Mouse (Mus musculus): ENCODE data around the gene Chrna7. TPM values are rescaled to one million over a fixed set of nuclear protein-coding genes. Genes with fewer than 3 reads are reported as not detected.

Chrna7 gene
- polyA plus RNA-seq (2015; fragmentation: Nextera tagmentation; extraction: Ambion mirVana) = 0.35 and 1.3 TPM in 2 replicates

- peak within 1 kb of the TSS; percentile 99 for H3K4me2 ChIP-seq
- H3K27me3 ChIP-seq = peaks cover 10% of the 10 kb centered on the region
- no peak within 1 kb of the TSS for H3K27ac ChIP-seq
- peak; percentile 89 for ATAC-seq (replicated peaks; ENCODE audit: insufficient number of reproducible peaks, insufficient read depth, low FRiP score, low read depth)
- no peaks in the 10 kb centered on the region for H3K36me3 ChIP-seq
- WGBS = under 1% methylated on average over 73 of the region's 73 CpGs
- no peaks in the 10 kb centered on the region for H3K9me3 ChIP-seq (replicated peaks)
- H3K9ac ChIP-seq = peak within 1 kb of the TSS; percentile 51
- peaks cover 7% of the 10 kb centered on the region; the same call in 1 of the 2 replicates for H3K4me1 ChIP-seq (replicated peaks)
- peak within 1 kb of the TSS; percentile 64 for H3K4me3 ChIP-seq
These were observed at the start of gene Chrna7 for GRCm38 (mm10) chr7:63212084-63212723. Gene Chrna7 (minus strand): TSS chr7:63212569.

GRCm38 (mm10) chr7:63249404-63249803 is 37.0 kb upstream of the Chrna7 start:
- Histone ChIP-seq H3K9ac (no peak overlapping the region), H3K36me3 (no peaks in the 10 kb centered on the region), H3K27me3 (no peaks in the 10 kb centered on the region), H3K27ac (no peak overlapping the region), H3K4me2 (no peak overlapping the region), H3K9me3 (replicated peaks) (no peaks in the 10 kb centered on the region), H3K4me3 (no peak overlapping the region), H3K4me1 (replicated peaks) (no peaks in the 10 kb centered on the region)
- ATAC-seq (replicated peaks; ENCODE audit: insufficient number of reproducible peaks, insufficient read depth, low FRiP score, low read depth) = no peak
- whole genome bisulfite sequencing = 57% methylated on average over 2 of the region's 2 CpGs

- Histone ChIP-seq H3K9ac (no peak overlapping the region), H3K27me3 (no peaks in the 10 kb centered on the region)
- no peak for ATAC-seq (replicated peaks; ENCODE audit: insufficient number of reproducible peaks, insufficient read depth, low FRiP score, low read depth)
These were observed 25.6 kb upstream of the Chrna7 start for GRCm38 (mm10) chr7:63237852-63238516.

GRCm38 (mm10) chr7:63225066-63225780 is 12.9 kb upstream of the Chrna7 start:
- 47% methylated on average over 7 of the region's 7 CpGs for WGBS
- Histone ChIP-seq H3K9me3 (replicated peaks) (no peaks in the 10 kb centered on the region), H3K4me1 (replicated peaks) (no peaks in the 10 kb centered on the region), H3K27ac (no peak overlapping the region), H3K4me2 (no peak overlapping the region), H3K4me3 (no peak overlapping the region), H3K9ac (no peak overlapping the region), H3K36me3 (no peaks in the 10 kb centered on the region), H3K27me3 (no peaks in the 10 kb centered on the region)
- ATAC-seq (replicated peaks; ENCODE audit: insufficient number of reproducible peaks, insufficient read depth, low FRiP score, low read depth) = no peak

More at GRCm38 (mm10) chr7:63237852-63238516, 25.6 kb upstream of the Chrna7 start:
- no peak overlapping the region for H3K27ac ChIP-seq
- no peak overlapping the region for H3K4me2 ChIP-seq
- no peaks in the 10 kb centered on the region for H3K36me3 ChIP-seq
- no peak overlapping the region for H3K4me3 ChIP-seq
- WGBS = 61% methylated on average over 3 of the region's 3 CpGs
- H3K9me3 ChIP-seq (replicated peaks) = no peaks in the 10 kb centered on the region
- no peaks in the 10 kb centered on the region for H3K4me1 ChIP-seq (replicated peaks)

- Histone ChIP-seq H3K36me3 (no peaks in the 10 kb centered on the region), H3K27ac (no peak overlapping the region), H3K9me3 (replicated peaks) (no peaks in the 10 kb centered on the region), H3K4me2 (peak overlapping the region; percentile 99), H3K4me1 (replicated peaks) (peaks cover 7% of the 10 kb centered on the region; the same call in 1 of the 2 replicates), H3K4me3 (peak overlapping the region; percentile 64), H3K27me3 (peaks cover 10% of the 10 kb centered on the region), H3K9ac (peak overlapping the region; percentile 51)
- no peak for ATAC-seq (replicated peaks; ENCODE audit: insufficient number of reproducible peaks, insufficient read depth, low FRiP score, low read depth)
- WGBS = 3% methylated on average over 13 of the region's 13 CpGs
These were observed 707 bp downstream of the Chrna7 start for GRCm38 (mm10) chr7:63211641-63212083.

GRCm38 (mm10) chr7:63209501-63209900 is 2.9 kb downstream of the Chrna7 start:
- H3K36me3 ChIP-seq = no peaks in the 10 kb centered on the region
- 16% methylated on average over 4 of the region's 4 CpGs for WGBS
- no peak overlapping the region for H3K9ac ChIP-seq
- H3K4me2 ChIP-seq = no peak overlapping the region
- no peak overlapping the region for H3K27ac ChIP-seq
- peaks cover 7% of the 10 kb centered on the region; the same call in 1 of the 2 replicates for H3K4me1 ChIP-seq (replicated peaks)
- no peak overlapping the region for H3K4me3 ChIP-seq
- no peak for ATAC-seq (replicated peaks; ENCODE audit: insufficient number of reproducible peaks, insufficient read depth, low FRiP score, low read depth)
- no peaks in the 10 kb centered on the region for H3K9me3 ChIP-seq (replicated peaks)
- H3K27me3 ChIP-seq = peaks cover 10% of the 10 kb centered on the region

- H3K4me1 ChIP-seq (replicated peaks) = peaks cover 7% of the 10 kb centered on the region; the same call in 1 of the 2 replicates
- H3K36me3 ChIP-seq = no peaks in the 10 kb centered on the region
- peaks cover 10% of the 10 kb centered on the region for H3K27me3 ChIP-seq
- H3K9ac ChIP-seq = no peak overlapping the region
- ATAC-seq (replicated peaks; ENCODE audit: insufficient number of reproducible peaks, insufficient read depth, low FRiP score, low read depth) = no peak
- no peak overlapping the region for H3K4me2 ChIP-seq
- no peak overlapping the region for H3K27ac ChIP-seq
- WGBS = 54% methylated on average over 2 of the region's 2 CpGs
- H3K9me3 ChIP-seq (replicated peaks) = no peaks in the 10 kb centered on the region
- no peak overlapping the region for H3K4me3 ChIP-seq
These were observed 5.2 kb downstream of the Chrna7 start for GRCm38 (mm10) chr7:63207137-63207536.

GRCm38 (mm10) chr7:63195560-63195959 is 16.8 kb downstream of the Chrna7 start:
- Histone ChIP-seq H3K4me2 (no peak overlapping the region), H3K9me3 (replicated peaks) (no peaks in the 10 kb centered on the region), H3K9ac (no peak overlapping the region), H3K27me3 (no peaks in the 10 kb centered on the region), H3K27ac (no peak overlapping the region), H3K4me1 (replicated peaks) (no peaks in the 10 kb centered on the region), H3K4me3 (no peak overlapping the region), H3K36me3 (no peaks in the 10 kb centered on the region)
- ATAC-seq (replicated peaks; ENCODE audit: insufficient number of reproducible peaks, insufficient read depth, low FRiP score, low read depth) = no peak
- WGBS = 52% methylated on average over 2 of the region's 2 CpGs

GRCm38 (mm10) chr7:63189647-63190534 is 22.5 kb downstream of the Chrna7 start:
- Histone ChIP-seq H3K4me3 (no peak overlapping the region), H3K36me3 (no peaks in the 10 kb centered on the region), H3K27ac (no peak overlapping the region), H3K9ac (no peak overlapping the region), H3K9me3 (replicated peaks) (no peaks in the 10 kb centered on the region), H3K4me2 (no peak overlapping the region), H3K4me1 (replicated peaks) (no peaks in the 10 kb centered on the region), H3K27me3 (no peaks in the 10 kb centered on the region)
- 82% methylated on average over 13 of the region's 13 CpGs for WGBS
- ATAC-seq (replicated peaks; ENCODE audit: insufficient number of reproducible peaks, insufficient read depth, low FRiP score, low read depth) = no peak

- H3K36me3 ChIP-seq = no peaks in the 10 kb centered on the region
- H3K9me3 ChIP-seq (replicated peaks) = no peaks in the 10 kb centered on the region
- no peak overlapping the region for H3K9ac ChIP-seq
- WGBS = 74% methylated on average over 3 of the region's 3 CpGs
- H3K27me3 ChIP-seq = no peaks in the 10 kb centered on the region
- H3K4me3 ChIP-seq = no peak overlapping the region
- no peak for ATAC-seq (replicated peaks; ENCODE audit: insufficient number of reproducible peaks, insufficient read depth, low FRiP score, low read depth)
- no peak overlapping the region for H3K27ac ChIP-seq
- no peak overlapping the region for H3K4me2 ChIP-seq
- H3K4me1 ChIP-seq (replicated peaks) = no peaks in the 10 kb centered on the region
These were observed 42.1 kb downstream of the Chrna7 start for GRCm38 (mm10) chr7:63170063-63170787.

Measured in heart, embryonic 15.5 days (tissue).